14 mouse cellular contexts compared by ENCODE assay signal in genomic region chr15:97748964-97749363, GRCm38 (mm10). TPM values are rescaled to one million over a fixed set of nuclear protein-coding genes. Genes with fewer than 3 reads are reported as not detected.
"Had no signal": no experiment of that assay in that cellular context is flagged by ENCODE, and none has a peak within 500 bp of the region (broad histone marks: within the 10 kb centered on the region; RNA-seq: fewer than 3 reads in every experiment).

No protein-coding gene starts in this region.

- H3K9me3 ChIP-seq: limb, embryonic 12.5 days; liver, embryonic 13.5 days; lung, embryonic 15.5 days; megakaryocyte, embryonic 14.5 days; midbrain, embryonic 15.5 days; neural tube, embryonic 12.5 days had no signal

- H3K4me2 ChIP-seq: limb, embryonic 12.5 days; liver, embryonic 13.5 days; lung, embryonic 15.5 days; midbrain, embryonic 11.5 days; midbrain, embryonic 15.5 days; neural tube, embryonic 12.5 days had no signal

- H3K27ac ChIP-seq: kidney, postnatal 0 days; liver, embryonic 13.5 days; lung, embryonic 15.5 days; macrophage; midbrain, embryonic 15.5 days; neural tube, embryonic 12.5 days had no signal

- H3K4me3 ChIP-seq: limb, embryonic 12.5 days; liver, embryonic 13.5 days; lung, embryonic 15.5 days; megakaryocyte, embryonic 14.5 days; midbrain, embryonic 15.5 days; neural tube, embryonic 12.5 days had no signal

- H3K36me3 ChIP-seq: limb, embryonic 12.5 days; liver, embryonic 13.5 days; midbrain, embryonic 15.5 days; neural tube, embryonic 12.5 days had no signal

- H3K27me3 ChIP-seq: limb, embryonic 12.5 days; liver, embryonic 13.5 days; lung, embryonic 15.5 days; neural tube, embryonic 12.5 days had no signal

- ATAC-seq: midbrain, embryonic 15.5 days had no signal

- H3K9ac ChIP-seq: limb, embryonic 12.5 days; liver, embryonic 13.5 days; liver, postnatal 0 days; lung, embryonic 15.5 days; midbrain, embryonic 15.5 days; neural tube, embryonic 12.5 days had no signal

- DNase-seq: kidney, postnatal 36 days; layer of hippocampus, adult 9-11 months; layer of hippocampus, postnatal 36 days; liver, postnatal 0 days; lung, postnatal 14 days had no signal

RNA-seq across cellular contexts. Expression of gene Endou, which starts 17.8 kb away (rescaled TPM):
- polyA plus RNA-seq: liver, embryonic 13.5 days had no signal
